In the genomic region with DNA sequence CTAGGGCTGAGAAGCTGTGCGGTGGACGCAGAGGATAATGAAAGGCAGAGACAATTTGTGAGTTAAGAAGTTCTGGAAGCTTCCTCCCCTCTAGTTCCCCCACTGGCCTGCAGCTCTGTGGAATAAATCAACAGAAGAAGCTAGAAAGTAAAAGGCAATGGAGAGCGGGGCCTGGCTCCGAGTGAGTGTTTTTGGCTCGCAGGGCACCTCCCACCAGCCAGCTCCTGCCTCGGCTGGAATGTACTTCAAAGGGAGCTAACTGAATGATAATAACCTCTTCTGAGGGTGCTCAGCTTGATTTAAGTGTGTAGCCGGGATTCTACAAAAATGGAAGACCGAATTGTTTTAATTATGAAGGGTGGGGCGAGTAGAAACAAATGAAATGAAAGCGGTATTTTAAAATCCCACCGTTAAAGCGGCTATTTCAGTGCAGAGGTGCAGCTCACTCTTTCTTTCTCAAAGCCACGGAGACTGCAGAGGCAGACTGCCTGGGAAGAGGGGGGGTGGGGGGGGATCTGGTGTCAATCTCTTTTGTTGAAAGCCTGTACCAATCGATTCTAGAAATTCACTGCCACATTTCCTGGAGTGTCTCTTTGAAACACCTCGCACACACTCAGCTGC, we compare ENCODE assay signal across 9 mouse cellular contexts. TPM values are rescaled to one million over a fixed set of nuclear protein-coding genes. Genes with fewer than 3 reads are reported as not detected.
DNase-seq lines count a peak whose midpoint lies in the region; ATAC-seq lines count a peak whose summit lies in the region.
"Had no signal": no experiment of that assay in that cellular context is flagged by ENCODE, and none has a peak within 500 bp of the region (broad histone marks: within the 10 kb centered on the region; RNA-seq: fewer than 3 reads in every experiment).

No protein-coding gene starts in this region.

- no peak overlapping the region for H3K9ac ChIP-seq in liver, embryonic 13.5 days
- peak overlapping the region; percentile 35 for H3K9ac ChIP-seq in neural tube, embryonic 13.5 days

- H3K4me2 ChIP-seq in liver, embryonic 13.5 days: peak overlapping the region; percentile 12
- peak overlapping the region; percentile 44 for H3K4me2 ChIP-seq in neural tube, embryonic 13.5 days

- no peaks in the 10 kb centered on the region for H3K9me3 ChIP-seq in liver, embryonic 13.5 days (replicated peaks)
- H3K9me3 ChIP-seq in neural tube, embryonic 13.5 days: no peaks in the 10 kb centered on the region

- no peak overlapping the region for H3K27ac ChIP-seq in liver, embryonic 13.5 days
- H3K27ac ChIP-seq in neural tube, embryonic 13.5 days (replicated peaks): peak overlapping the region; percentile 76

- H3K27me3 ChIP-seq in liver, embryonic 13.5 days: no peaks in the 10 kb centered on the region
- no peaks in the 10 kb centered on the region for H3K27me3 ChIP-seq in neural tube, embryonic 13.5 days

- no peaks in the 10 kb centered on the region for H3K36me3 ChIP-seq in liver, embryonic 13.5 days
- no peaks in the 10 kb centered on the region for H3K36me3 ChIP-seq in neural tube, embryonic 13.5 days

- WGBS in liver, embryonic 13.5 days (ENCODE audit: insufficient replicate concordance): 32% methylated on average over 15 of the region's 15 CpGs
- 2% methylated on average over 15 of the region's 15 CpGs for WGBS in neural tube, embryonic 13.5 days

- peak; percentile 42 to 64 for DNase-seq in cerebellum, postnatal 10 days
- peak; percentile 60 for DNase-seq in embryo, embryonic 10 days (ENCODE audit: low spot score)
- DNase-seq in heart, adult 8-10 months (ENCODE audit: low spot score): peak; percentile 50
- peak; percentile 35 for DNase-seq in kidney, adult 18-20 months
- no peak for DNase-seq in liver, embryonic 13.5 days
- DNase-seq in thymus, postnatal 14 days: no peak

- peaks cover 8% of the 10 kb centered on the region; the same call in 1 of the 2 replicates for H3K4me1 ChIP-seq in liver, embryonic 13.5 days (replicated peaks)
- peaks cover 27% of the 10 kb centered on the region for H3K4me1 ChIP-seq in neural tube, embryonic 13.5 days (replicated peaks)

- no peak overlapping the region for H3K4me3 ChIP-seq in liver, embryonic 13.5 days (replicated peaks)
- H3K4me3 ChIP-seq in neural tube, embryonic 13.5 days: peak overlapping the region; percentile 10

- ATAC-seq in cerebellum, adult (ENCODE audit: insufficient number of reproducible peaks, low FRiP score, low TSS enrichment): no peak
- no peak for ATAC-seq in liver, embryonic 13.5 days (ENCODE audit: low read depth)
- peak; percentile 67 for ATAC-seq in neural tube, embryonic 13.5 days (ENCODE audit: low read depth)

RNA-seq across cellular contexts. Expression of gene Tm4sf4, which starts 46.0 kb away (rescaled TPM):
- total RNA-seq in heart, adult 8-10 months (2022): not detected
- polyA plus RNA-seq in liver, embryonic 13.5 days (2015; fragmentation: Nextera tagmentation; extraction: Ambion mirVana): 27.9 and 31.5 TPM in 2 replicates
- 0.92 and 1.4 TPM in 2 replicates for polyA plus RNA-seq in neural tube, embryonic 13.5 days (2015; fragmentation: Nextera tagmentation; extraction: Ambion mirVana)
- polyA plus RNA-seq: frontal cortex, adult 2 months had no signal

Comparison
In these comparisons a context has a peak if more than half of its experiments do, and no peak if none do; other contexts are left out.
1. DNase-seq: peak in cerebellum, postnatal 10 days (2 of 2), embryo, embryonic 10 days (single experiment), heart, adult 8-10 months (single experiment) and kidney, adult 18-20 months (single experiment); none in liver, embryonic 13.5 days (single experiment) and thymus, postnatal 14 days (single experiment).
2. RNA of gene Tm4sf4, which starts 46.0 kb away (polyA plus RNA-seq): 27.9 to 31.5 TPM in liver, embryonic 13.5 days; 0.92 to 1.4 TPM in neural tube, embryonic 13.5 days; every median in the first group is over 10 times any median in the second.